Mouse (Mus musculus) ovary, adult 18-20 months (tissue): ENCODE data around the gene 2410004B18Rik.

Experiments used
- DNase-seq: peaks from one replicate; pipeline ENCODE4 v3.0.0; 2022; ENCODE audit warnings: low spot score, mixed read lengths

2410004B18Rik gene

DNA sequence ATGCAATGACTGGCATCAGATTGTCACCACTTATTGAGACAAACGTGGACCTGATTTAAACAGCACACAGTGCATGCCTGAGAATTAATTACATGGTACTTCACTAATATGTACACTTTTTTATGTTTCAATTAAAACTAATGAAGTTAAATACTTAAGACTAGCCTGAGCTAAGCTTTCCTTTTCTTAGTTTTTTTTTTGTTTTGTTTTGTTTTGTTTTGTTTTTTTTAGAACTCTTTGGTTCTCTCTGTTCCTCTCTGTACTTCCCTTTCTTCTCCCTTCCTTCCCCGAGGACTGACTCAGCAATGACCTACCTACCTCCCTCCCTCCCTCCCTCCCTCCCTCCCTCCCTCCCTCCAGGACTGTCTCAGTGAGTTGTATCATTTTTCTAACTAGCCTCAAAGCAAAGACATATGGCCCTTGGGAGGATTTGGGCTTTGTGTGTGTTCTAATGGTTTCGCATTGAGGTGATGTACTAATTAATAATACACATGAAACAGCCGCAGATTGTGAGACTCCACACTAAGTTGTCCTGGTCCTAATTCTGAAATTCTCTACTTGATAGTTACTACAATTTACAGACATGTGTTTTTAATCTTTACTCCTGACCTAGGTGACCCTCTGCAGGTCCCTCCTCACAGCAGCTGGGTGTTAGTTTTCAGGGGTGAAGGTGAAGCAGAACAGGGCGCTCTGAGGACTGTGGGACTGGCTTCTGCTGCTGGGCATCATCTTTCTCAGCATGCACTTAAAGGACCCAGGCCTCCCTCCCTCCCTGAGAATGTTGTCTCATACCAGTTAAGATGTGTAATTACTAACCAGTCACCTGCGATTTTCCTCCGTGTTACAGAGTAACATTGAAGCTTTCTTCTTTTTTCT is 8.1 kb upstream of the 2410004B18Rik start:
- no peak for DNase-seq

GRCm38 (mm10) chr3:145933845-145934244 is 4.0 kb upstream of the 2410004B18Rik start:
- DNase-seq, result no peak

DNA sequence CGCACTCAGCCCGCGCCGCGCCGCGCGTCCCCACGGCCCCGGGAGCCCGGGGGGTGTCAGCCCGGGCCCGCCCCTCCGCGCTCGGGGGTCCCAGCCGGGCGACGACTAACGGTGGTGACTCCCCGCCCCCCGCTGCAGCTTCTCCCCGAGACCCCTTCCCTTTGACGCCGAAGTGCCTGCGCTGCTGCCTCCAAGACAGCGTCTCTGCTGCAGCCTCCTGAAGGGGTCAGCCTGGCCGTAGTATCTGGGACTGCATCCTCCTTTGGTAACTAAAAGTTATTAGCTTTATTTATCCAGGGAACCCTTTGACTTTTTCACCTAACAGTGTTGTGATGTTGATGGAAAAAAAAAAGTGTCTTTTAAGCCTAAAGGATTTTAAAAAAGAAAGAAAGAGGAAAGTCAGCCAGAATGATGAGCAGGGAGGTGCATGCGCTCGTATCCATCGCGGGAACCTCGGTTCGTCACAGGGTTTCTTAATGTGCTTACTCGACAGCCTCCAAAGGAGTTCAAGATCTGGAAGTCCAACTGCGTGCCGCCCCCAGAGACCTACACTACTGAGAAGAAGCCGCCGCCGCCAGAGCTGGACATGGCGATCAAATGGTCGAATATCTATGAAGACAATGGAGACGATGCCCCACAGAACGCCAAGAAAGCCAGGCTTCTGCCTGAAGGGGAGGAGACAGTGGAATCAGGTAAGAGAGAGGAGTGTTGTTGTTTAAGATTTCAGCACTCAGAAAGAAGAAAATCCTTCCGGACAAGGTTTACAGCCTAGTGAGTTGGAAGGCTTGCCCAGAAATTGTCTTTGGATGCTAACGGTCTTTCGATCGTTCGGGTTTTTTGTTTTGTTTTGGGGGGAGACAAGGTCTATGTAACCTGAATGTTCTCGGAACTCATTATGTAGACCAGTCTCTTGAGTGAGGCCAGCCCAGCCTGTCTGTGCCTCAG is 863 bp downstream of the 2410004B18Rik start:
- no peak for DNase-seq

DNA sequence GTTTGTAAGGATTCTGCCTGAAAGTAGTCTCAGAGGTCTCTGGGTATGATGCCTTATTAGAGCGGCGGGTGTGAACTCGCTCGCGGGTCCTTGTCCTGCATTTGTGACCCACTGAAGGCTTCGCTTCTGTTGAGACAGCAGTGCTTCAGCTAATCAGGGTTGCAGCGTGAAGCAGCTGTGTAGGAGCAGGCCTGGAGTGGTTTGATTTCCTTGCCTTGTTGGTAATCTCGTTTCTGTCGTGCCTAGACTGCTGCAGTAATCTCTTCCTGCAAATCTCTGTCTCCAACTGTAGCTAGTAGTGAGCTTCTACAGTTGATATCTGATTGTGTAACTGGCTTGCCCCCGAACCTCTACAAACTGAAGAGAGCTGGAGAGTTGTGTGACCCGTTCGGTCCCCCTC is 1.6 kb downstream of the 2410004B18Rik start:
- no peak for DNase-seq

DNA sequence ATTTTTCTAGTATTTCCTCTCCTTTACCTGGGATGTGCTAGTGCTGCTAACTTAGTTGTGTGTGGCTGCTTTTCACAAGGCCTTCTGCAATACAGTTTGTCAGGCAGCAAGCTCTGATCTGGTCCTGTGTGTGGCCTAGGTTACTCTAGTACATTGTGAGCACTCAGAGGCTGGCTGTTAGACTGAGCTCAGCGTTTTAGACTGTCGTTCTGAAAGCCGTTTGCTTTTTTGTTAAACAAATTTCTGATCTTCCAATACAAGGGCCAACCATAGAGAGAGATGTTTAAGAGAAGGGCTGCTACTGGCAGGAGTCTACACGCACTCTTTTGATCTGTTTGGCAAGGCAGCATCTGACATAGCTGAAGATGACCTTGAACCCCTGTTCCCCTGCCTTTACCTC is 2.2 kb downstream of the 2410004B18Rik start:
- DNase-seq, result no peak

- DNase-seq, result no peak
Measured at GRCm38 (mm10) chr3:145941971-145942370, 4.2 kb downstream of the 2410004B18Rik start.

DNA sequence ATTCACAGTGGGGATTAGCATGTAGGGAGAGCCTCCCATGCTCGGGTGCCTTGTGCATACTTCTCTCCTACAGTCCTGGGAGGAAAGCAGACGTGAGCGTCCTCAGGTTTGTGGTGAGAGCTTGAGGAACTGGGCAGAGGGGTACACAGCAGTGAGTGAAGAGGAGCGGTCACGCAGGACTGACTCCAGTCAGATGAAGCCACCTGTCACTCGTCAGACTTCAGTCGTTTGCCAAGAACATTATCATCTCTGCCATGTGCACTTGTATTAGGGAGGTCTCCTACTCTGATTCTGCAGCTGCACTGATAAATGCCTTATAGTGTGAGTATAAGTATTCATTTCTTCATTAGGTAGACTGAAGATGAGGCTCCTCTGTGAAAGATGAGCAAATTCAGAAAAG is 6.5 kb downstream of the 2410004B18Rik start:
- no peak for DNase-seq

DNA sequence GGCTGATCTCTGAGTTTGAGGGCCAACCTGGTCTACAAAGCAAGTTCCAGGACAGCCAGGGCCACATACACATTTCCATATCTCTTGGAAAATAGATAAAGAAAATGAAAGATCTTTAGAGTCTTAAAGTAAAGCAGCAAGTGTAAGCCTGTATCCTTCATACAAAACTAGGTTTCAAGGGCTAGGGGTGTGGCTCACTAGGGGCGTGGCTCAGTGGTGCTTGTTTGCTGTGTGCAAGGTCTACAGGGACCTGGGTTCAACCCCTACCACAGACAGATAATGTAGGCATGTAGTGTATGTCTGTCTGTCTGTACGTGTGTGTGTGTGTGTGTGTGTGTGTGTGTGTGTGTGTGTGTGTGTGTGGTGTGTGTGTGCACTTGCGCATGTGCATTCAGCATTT is 8.1 kb downstream of the 2410004B18Rik start:
- no peak for DNase-seq

- DNase-seq, result no peak
Measured at GRCm38 (mm10) chr3:145946654-145947053, 8.8 kb downstream of the 2410004B18Rik start.

DNA sequence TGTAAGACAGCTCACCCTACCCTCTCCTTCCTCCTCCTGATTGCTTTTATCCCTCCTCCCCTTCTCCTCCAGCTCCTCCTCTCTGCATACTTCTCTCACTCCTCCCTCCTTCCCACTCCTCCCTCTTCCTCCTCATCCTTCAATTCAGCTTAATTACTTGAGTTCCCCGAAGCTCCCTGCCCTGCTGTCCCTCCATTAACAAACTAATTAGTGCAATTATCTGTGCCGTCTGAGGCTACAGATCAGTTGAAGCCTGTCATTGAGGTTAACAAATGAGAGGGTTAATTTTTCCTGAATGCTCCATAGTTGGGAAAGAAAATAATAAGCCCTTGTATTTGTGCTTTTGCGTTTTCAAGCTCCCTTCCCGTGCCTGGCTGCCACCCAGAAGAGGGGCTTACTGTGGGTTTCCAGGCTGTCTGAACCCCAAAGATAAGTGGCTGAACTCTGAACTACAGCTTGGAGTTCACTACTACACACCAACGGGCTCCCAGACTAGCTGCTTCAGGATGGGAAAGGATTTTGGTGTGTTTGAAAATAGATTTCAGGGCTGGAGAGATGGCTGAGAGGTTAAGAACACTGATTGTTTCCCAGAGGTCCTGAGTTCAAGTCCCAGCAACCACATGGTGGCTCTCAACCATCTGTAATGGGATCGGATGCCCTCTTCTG is 9.9 kb downstream of the 2410004B18Rik start:
- DNase-seq, result no peak

DNA sequence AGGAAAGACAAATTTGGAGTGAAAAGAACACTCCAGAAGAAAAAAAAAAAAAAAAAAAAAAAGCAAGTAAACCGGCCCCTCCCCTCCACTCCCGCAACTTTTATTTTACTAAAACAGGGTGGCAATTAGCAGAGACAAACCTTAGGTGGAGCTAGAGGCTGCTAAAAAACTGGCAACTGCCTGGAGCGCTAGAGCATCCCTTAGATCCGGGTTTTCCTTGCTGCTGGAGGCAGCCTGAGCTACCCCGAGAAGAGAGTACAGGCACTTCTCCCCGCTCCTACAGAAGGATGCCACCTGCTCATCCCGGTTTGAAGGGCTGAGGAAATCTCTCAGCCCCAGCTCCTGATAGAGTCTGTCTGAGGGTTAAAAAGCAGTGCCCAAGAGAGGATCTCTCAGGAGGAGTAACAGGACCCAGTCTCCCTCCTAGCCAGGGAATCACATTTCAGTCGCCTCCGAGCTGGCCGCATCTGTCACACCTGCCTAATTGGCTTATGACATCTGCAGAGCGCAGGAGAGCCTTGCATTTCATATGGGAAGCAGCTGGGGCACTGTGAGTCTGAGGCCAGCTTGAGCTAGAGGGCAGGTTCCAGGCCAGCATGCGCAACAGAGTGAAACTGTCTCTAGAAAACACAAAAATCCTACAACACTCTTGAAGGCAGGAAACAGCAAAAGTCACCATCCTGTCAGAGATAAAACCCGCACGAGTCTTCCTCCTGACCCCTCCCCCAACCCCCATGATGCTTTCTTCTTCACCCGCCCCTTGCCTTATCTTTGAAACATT is 12.4 kb downstream of the 2410004B18Rik start:
- no peak for DNase-seq

GRCm38 (mm10) chr3:145950815-145951130 is 13.0 kb downstream of the 2410004B18Rik start:
- DNase-seq, result no peak

DNA sequence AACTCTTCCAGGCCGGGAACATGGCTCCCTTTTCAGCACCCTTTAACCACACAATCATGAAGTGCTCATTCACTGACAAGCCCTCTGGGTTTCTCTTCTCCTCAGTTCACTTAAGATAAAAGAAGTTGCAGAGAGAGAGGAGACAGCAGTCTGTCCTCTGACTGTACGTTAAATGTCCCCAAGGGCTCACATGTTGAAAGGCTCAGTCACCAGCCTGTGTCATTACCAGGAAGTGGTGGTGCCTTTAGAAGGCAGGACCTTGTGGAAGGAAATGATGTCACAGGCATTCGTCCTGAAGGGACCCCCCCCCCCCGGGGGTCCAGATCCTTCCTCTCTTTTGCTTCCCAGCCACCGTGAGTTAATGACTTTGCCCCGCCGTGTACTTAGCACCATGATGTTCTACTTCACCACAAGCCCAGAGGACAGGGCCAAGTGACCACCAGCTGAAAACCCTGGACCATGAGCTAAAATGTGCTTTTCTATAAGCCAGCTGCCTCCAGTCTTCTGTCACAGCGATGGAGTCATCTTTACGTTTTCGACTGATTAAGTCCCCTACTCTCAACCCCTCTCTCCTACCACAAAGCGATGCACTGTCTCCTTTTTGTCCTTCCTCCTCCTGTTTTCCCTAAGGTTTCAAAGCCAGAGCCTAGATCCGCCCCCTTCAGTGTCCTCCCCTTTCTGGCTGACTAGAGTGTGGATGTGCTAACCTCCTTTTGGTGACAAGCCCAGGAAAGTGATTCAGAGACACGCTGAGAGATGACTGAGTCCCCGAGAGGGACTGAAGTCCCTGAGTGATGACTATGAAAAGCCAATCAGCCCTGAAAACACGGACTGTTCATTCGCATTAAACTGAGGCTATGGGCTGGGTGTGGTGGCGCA is 13.7 kb downstream of the 2410004B18Rik start:
- no peak for DNase-seq

DNA sequence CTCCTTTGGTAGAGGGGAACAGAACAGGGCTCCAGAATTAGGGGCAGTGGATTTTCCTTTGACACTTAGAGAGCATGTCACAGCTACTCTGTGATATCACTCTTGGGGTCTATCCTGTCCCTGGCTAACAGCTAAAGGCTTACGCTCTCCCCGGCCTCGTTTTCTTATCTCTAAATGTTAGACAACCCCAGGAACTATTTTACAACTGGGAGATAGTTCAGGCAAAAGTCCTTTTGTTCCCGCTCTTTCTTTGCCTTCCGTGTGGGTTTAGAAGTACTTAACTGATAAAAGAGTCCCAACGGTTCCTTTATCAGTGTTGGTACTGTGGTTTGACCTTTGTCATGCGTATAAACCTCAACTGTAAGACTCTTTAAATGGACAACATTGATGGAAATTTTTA is 15.1 kb downstream of the 2410004B18Rik start:
- no peak for DNase-seq

GRCm38 (mm10) chr3:145953411-145953810 is 15.6 kb downstream of the 2410004B18Rik start:
- DNase-seq, result no peak

GRCm38 (mm10) chr3:145959824-145960223 is 22.0 kb downstream of the 2410004B18Rik start:
- DNase-seq, result no peak

DNA sequence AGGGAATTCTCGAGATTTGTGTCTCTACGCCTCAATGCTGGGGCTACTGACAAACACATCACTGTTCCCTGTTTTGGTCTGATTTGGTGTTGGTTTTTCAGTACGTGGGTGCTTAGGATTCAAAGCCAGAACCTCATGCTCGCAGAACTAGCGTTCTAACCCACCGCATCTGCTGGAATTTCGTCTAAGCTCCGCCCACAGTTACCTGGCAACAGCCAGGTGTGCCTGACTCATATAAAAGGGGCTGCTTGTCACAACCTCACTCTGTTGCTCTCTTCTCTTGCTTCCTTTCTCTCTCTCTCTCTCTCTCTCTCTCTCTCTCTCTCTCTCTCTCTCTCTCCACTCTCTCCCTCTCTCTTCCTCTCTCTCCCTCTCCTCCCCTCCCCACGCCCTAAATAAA is 24.6 kb downstream of the 2410004B18Rik start:
- DNase-seq, result no peak

DNA sequence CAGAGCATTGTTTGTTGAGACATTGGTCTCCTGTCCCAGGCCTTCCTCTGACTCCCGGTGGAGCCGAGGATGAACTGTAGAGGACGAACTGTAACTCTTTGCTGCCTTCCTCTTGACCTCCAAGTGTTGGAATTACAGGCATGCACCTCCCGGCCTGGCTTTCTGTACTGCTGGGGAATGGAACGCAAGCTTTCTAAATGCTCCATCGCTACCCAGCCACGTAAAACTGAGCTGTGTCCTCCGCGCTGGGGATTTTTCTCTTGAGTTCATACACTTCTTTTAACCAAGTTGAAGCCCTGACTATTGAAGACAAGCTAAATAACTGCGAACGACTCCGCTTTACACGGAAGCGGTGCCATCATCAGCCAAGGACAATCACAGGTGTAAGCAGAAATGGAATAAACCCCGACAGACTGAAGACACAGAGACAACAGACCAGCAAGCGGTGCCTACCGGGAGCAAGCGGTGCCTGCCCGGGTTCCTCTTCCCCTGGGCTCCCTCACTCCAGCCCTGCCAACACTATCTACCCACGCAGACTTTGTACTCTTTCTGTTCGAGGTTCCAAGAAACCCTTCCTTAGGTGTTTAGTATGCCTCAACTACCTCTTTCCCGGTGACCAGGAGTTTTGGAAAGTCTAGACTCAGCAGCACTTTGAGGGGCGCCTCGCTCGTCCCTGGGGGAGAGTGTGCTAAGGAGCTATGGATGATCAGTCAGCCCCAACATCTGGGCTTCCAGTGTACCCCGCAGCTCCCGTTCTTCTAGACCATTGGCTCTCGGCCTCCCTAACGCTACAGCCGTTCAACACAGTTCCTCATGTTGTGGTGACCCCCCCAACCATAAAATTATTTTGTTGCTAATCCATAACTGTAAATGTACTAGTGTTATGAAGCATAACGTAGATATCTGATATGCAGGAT is 25.5 kb downstream of the 2410004B18Rik start:
- DNase-seq, result no peak

GRCm38 (mm10) chr3:145964018-145964387 is 26.2 kb downstream of the 2410004B18Rik start:
- no peak for DNase-seq

DNA sequence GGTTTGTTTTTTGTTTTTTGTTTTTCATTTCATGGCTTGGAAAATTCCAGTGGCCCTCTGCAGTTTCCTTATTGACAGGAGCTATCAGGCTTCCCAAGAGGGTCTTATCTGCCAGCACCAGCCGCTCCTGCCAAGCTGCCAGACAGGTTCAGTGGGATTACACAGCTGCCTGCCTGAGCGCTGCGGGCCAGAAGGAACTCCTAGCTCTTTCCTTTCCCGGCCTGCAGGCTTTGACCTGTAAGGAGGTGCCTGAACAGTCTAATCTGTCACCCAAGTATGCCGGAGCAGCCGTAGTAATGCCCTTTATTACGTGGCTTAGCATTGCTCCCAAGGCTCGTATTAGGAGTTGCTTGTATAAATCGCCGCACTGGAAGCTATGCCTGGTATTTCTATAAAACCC is 26.7 kb downstream of the 2410004B18Rik start:
- no peak for DNase-seq
